Mouse (Mus musculus) hindbrain, postnatal 0 days (tissue): ENCODE data around the gene Gm20604. TPM values are rescaled to one million over a fixed set of nuclear protein-coding genes. Genes with fewer than 3 reads are reported as not detected.

Experiments used
- ATAC-seq: fragments of 200-750 bp; cut with Nextera tagmentation; 2 replicates; pipeline ENCODE4 v1.8.0; 2017; ENCODE audit warnings: mild to moderate bottlenecking, moderate TSS enrichment, moderate library complexity
- DNase-seq: peaks from one replicate; pipeline ENCODE4 v3.0.0-alpha.2; 2015; ENCODE audit warnings: low spot score
- H3K27ac ChIP-seq: fragments of 300-500 bp; sonication (generic); 2 replicates; pipeline ENCODE4 v1.5.1; 2014; ENCODE audit warnings: mild to moderate bottlenecking
- H3K27me3 ChIP-seq: fragments of 300-500 bp; sonication (generic); 2 replicates; pipeline ENCODE4 v1.6.1; 2014; ENCODE audit warnings: low read length, mixed read lengths; ENCODE audit not compliant: insufficient read depth
- H3K36me3 ChIP-seq: fragments of 300-500 bp; sonication (generic); 2 replicates; pipeline ENCODE4 v1.6.1; 2014; ENCODE audit warnings: low read length, mixed read lengths; ENCODE audit not compliant: insufficient read depth
- H3K4me1 ChIP-seq: fragments of 300-500 bp; sonication (generic); 2 replicates; pipeline ENCODE4 v1.6.1; 2014; ENCODE audit warnings: antibody characterized with exemption, low read length, mixed read lengths; ENCODE audit not compliant: insufficient read depth
- H3K4me2 ChIP-seq: fragments of 300-500 bp; sonication (generic); 2 replicates; pipeline ENCODE4 v1.6.1; 2014; ENCODE audit warnings: low read depth, mild to moderate bottlenecking, low read length, moderate library complexity, mixed read lengths
- H3K4me3 ChIP-seq: fragments of 300-500 bp; sonication (generic); 2 replicates; pipeline ENCODE4 v1.5.1; 2014; ENCODE audit warnings: low read length
- H3K9ac ChIP-seq: fragments of 300-500 bp; sonication (generic); replicated peaks from 2 replicates; pipeline ENCODE4 v1.6.1; 2014; ENCODE audit warnings: mild to moderate bottlenecking, low read length, moderate library complexity, mixed read lengths
- H3K9me3 ChIP-seq: fragments of 300-500 bp; sonication (generic); 2 replicates; pipeline ENCODE4 v1.6.1; 2016; ENCODE audit warnings: low read length, mixed read lengths
- CTCF ChIP-seq: IDR thresholded peaks from 2 replicates; pipeline ENCODE4 v1.5.1; 2016; ENCODE audit warnings: antibody characterized with exemption, control low read depth, low read depth
- WGBS: fragments of 180-500 bp; shearing (Covaris S2); extraction: QIAGEN DNeasy Blood & Tissue Kit; methylation state at CpG from one replicate; pipeline ENCODE4 v1.1.7; 2014; 5-methylcytosine and 5-hydroxymethylcytosine counted together
- polyA plus RNA-seq: library from polyadenylated mRNA; unstranded; fragments of >200 nt; fragmentation: Nextera tagmentation; extraction: Ambion mirVana; gene quantifications from 2 replicates; pipeline ENCODE4 v1.2.1, GENCODE M21; 2015
- total RNA-seq: library from RNA; depleted of rRNA; stranded (reverse); fragments of >200 nt; gene quantifications from 2 replicates; pipeline ENCODE4 v1.2.3, GENCODE M21; 2014

Gm20604 gene
- total and polyA plus RNA-seq, 2 experiments from 2014 or later: 18.8 to 48.1 TPM

GRCm38 (mm10) chr12:102709896-102710295, 48.6 kb downstream of the Gm20604 start:
- DNase-seq: no peak
- Histone ChIP-seq H3K27ac (no peak overlapping the region), H3K4me2 (no peak overlapping the region), H3K27me3 (no peaks in the 10 kb centered on the region), H3K9ac (no peak overlapping the region), H3K9me3 (no peaks in the 10 kb centered on the region), H3K4me3 (no peak overlapping the region), H3K36me3 (no peaks in the 10 kb centered on the region), H3K4me1 (no peaks in the 10 kb centered on the region)
- TF ChIP-seq CTCF: no peak
- WGBS: 86% methylated on average over 5 of the region's 5 CpGs
- no peak for ATAC-seq

GRCm38 (mm10) chr12:102708220-102708619, 50.3 kb downstream of the Gm20604 start:
- WGBS: 61% methylated on average over 11 of the region's 11 CpGs

GRCm38 (mm10) chr12:102706833-102707463, 51.5 kb downstream of the Gm20604 start:
- TF ChIP-seq CTCF: no peak
- Histone ChIP-seq H3K36me3 (no peaks in the 10 kb centered on the region), H3K9me3 (no peaks in the 10 kb centered on the region), H3K4me2 (no peak overlapping the region), H3K27me3 (no peaks in the 10 kb centered on the region), H3K4me1 (peaks cover 5% of the 10 kb centered on the region; the same call in 1 of the 2 replicates), H3K9ac (no peak overlapping the region), H3K4me3 (no peak overlapping the region), H3K27ac (no peak overlapping the region)
- DNase-seq: no peak
- 94% methylated on average over 10 of the region's 10 CpGs for WGBS
- no peak for ATAC-seq

More at GRCm38 (mm10) chr12:102708220-102708619, 50.3 kb downstream of the Gm20604 start:
- H3K4me3 ChIP-seq: no peak overlapping the region
- TF ChIP-seq CTCF: peak; percentile 52
- DNase-seq: no peak
- ATAC-seq: no peak
- no peaks in the 10 kb centered on the region for H3K27me3 ChIP-seq
- H3K9me3 ChIP-seq: no peaks in the 10 kb centered on the region
- H3K9ac ChIP-seq: no peak overlapping the region
- H3K4me2 ChIP-seq: no peak overlapping the region
- H3K36me3 ChIP-seq: no peaks in the 10 kb centered on the region
- no peak overlapping the region for H3K27ac ChIP-seq
- no peaks in the 10 kb centered on the region for H3K4me1 ChIP-seq

GRCm38 (mm10) chr12:102705906-102706640, 52.4 kb downstream of the Gm20604 start:
- DNase-seq: no peak
- H3K36me3 ChIP-seq: no peaks in the 10 kb centered on the region
- peak overlapping the region; percentile 69; the same call in 1 of the 2 replicates for H3K4me2 ChIP-seq
- no peak overlapping the region; the same call in 1 of the 2 replicates for H3K4me3 ChIP-seq
- H3K27me3 ChIP-seq: no peaks in the 10 kb centered on the region
- H3K27ac ChIP-seq: no peak overlapping the region
- H3K9me3 ChIP-seq: no peaks in the 10 kb centered on the region
- peaks cover 8% of the 10 kb centered on the region; the same call in 1 of the 2 replicates for H3K4me1 ChIP-seq
- WGBS: 66% methylated on average over 6 of the region's 6 CpGs
- TF ChIP-seq CTCF: no peak
- no peak overlapping the region for H3K9ac ChIP-seq
- ATAC-seq: no peak

- peak overlapping the region; percentile 69 for H3K4me2 ChIP-seq
- no peaks in the 10 kb centered on the region for H3K27me3 ChIP-seq
- H3K27ac ChIP-seq: peak overlapping the region; percentile 95
- H3K36me3 ChIP-seq: no peaks in the 10 kb centered on the region
- H3K4me3 ChIP-seq: peak overlapping the region; percentile 71
- peak; percentile 88 for TF ChIP-seq CTCF
- WGBS: 2% methylated on average over 23 of the region's 45 CpGs
- H3K4me1 ChIP-seq: peaks cover 8% of the 10 kb centered on the region; the same call in 1 of the 2 replicates
- H3K9ac ChIP-seq: peak overlapping the region; percentile 80
- no peaks in the 10 kb centered on the region for H3K9me3 ChIP-seq
- DNase-seq (peak; percentile 94), ATAC-seq (peak; percentile 88)
Measured at GRCm38 (mm10) chr12:102705216-102705871, 53.1 kb downstream of the Gm20604 start.

GRCm38 (mm10) chr12:102704457-102705198, 53.8 kb downstream of the Gm20604 start, which contains the start of gene Itpk1:
Itpk1 (minus strand) TSS chr12:102704930.
- Histone ChIP-seq H3K36me3 (no peaks in the 10 kb centered on the region), H3K4me3 (peak within 1 kb of the TSS; percentile 71), H3K4me1 (peaks cover 8% of the 10 kb centered on the region), H3K4me2 (peak within 1 kb of the TSS; percentile 69), H3K27ac (peak within 1 kb of the TSS; percentile 95), H3K27me3 (no peaks in the 10 kb centered on the region), H3K9ac (peak within 1 kb of the TSS; percentile 80), H3K9me3 (no peaks in the 10 kb centered on the region)
- no peak for TF ChIP-seq CTCF
- peak; percentile 82 for DNase-seq
- under 1% methylated on average over 43 of the region's 105 CpGs for whole genome bisulfite sequencing
- ATAC-seq: peak; percentile 88
